Mouse (Mus musculus): ENCODE results near the gene Xdh.

GRCm38 (mm10) chr17:73853717-73854116 is 96.3 kb downstream of the Xdh start:
- TF ChIP-seq CTCF (conservative IDR thresholded peaks at IDR 0.05; ENCODE audit: low read length): no peak
- no peak for TF ChIP-seq POU5F1 (IDR thresholded peaks at IDR 0.05; ENCODE audit: borderline replicate concordance, low read length)
- TF ChIP-seq NANOG (IDR thresholded peaks at IDR 0.05; ENCODE audit: borderline replicate concordance, low read length): no peak
